8 mouse cellular contexts compared by ENCODE assay signal in the genomic region with DNA sequence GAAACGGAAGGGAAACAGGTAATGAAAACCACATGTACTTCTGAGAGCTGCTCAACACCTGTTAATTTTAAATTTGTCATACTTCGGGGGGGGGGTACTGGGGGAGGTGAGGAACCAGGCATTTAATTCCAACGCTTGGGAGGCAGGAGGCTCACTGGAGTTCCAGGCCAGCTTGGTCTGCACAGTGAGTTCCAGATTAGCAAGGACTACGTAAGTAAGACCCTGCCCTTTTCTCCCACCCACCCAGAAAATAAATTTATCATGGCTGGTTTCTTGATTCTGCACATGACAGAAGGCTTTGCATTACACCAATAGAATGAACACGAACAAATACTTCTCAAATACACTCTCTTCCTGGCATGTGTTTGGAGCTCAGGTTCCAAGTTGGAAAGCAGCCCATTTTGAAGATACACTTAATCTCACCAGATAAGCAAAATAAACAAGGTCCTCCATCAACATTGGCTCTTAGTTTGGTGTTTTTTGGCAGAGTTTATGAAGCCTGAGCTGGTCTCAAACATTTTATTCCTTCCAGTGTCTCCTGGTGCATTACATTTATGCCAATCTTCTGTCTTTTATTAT. TPM values are rescaled to one million over a fixed set of nuclear protein-coding genes. Genes with fewer than 3 reads are reported as not detected.
A peak's percentile ranks its signal among the peaks of the same experiment; 100 is the strongest.
DNase-seq lines count a peak whose midpoint lies in the region; ATAC-seq lines count a peak whose summit lies in the region.

No protein-coding gene starts in this region.

- peaks cover 23% of the 10 kb centered on the region for H3K4me1 ChIP-seq in kidney, embryonic 16.5 days (ENCODE audit: insufficient read depth, low read length)
- H3K4me1 ChIP-seq in hindbrain, embryonic 10.5 days (replicated peaks), result peaks cover 28% of the 10 kb centered on the region
- H3K4me1 ChIP-seq in lung, embryonic 16.5 days (replicated peaks; ENCODE audit: control insufficient read depth, insufficient read depth, low read length), result peaks cover 15% of the 10 kb centered on the region

- DNase-seq in kidney, postnatal 4 days, result no peak
- peak; percentile 6 for DNase-seq in c-Kit-positive CD71-positive TER-119-negative erythroid progenitor cells, embryonic 14.5 days (ENCODE audit: low read depth)
- DNase-seq in hindbrain, embryonic 10.5 days (ENCODE audit: low spot score), result no peak
- DNase-seq in cerebellum, postnatal 36 days, result no peak
- no peak for DNase-seq in left cerebral cortex, adult 18-20 months (ENCODE audit: low spot score in 2 of 2)

- WGBS in kidney, embryonic 16.5 days, result 10% methylated on average over 5 of the region's 5 CpGs
- 29% methylated on average over 5 of the region's 5 CpGs for WGBS in hindbrain, embryonic 10.5 days
- WGBS in lung, embryonic 16.5 days, result 6% methylated on average over 5 of the region's 5 CpGs

- peak overlapping the region; percentile 84 for H3K9ac ChIP-seq in kidney, embryonic 16.5 days (replicated peaks; ENCODE audit: low read length)
- peak overlapping the region; percentile 72 for H3K9ac ChIP-seq in lung, embryonic 16.5 days (ENCODE audit: low read length)

- peaks cover 5% of the 10 kb centered on the region; the same call in 1 of the 2 replicates for H3K36me3 ChIP-seq in kidney, embryonic 16.5 days (ENCODE audit: insufficient read depth, low read length)
- H3K36me3 ChIP-seq in hindbrain, embryonic 10.5 days, result peaks cover 28% of the 10 kb centered on the region
- H3K36me3 ChIP-seq in lung, embryonic 16.5 days (ENCODE audit: control insufficient read depth, insufficient read depth, low read length), result no peaks in the 10 kb centered on the region

- no peaks in the 10 kb centered on the region for H3K9me3 ChIP-seq in kidney, embryonic 16.5 days (ENCODE audit: low read length)
- no peaks in the 10 kb centered on the region for H3K9me3 ChIP-seq in hindbrain, embryonic 10.5 days
- H3K9me3 ChIP-seq in lung, embryonic 16.5 days (ENCODE audit: control insufficient read depth, low read length), result no peaks in the 10 kb centered on the region

- H3K27me3 ChIP-seq in kidney, embryonic 16.5 days (ENCODE audit: insufficient read depth, low read length), result no peaks in the 10 kb centered on the region
- H3K27me3 ChIP-seq in hindbrain, embryonic 10.5 days (ENCODE audit: insufficient read depth, poor library complexity, severe bottlenecking), result no peaks in the 10 kb centered on the region
- no peaks in the 10 kb centered on the region for H3K27me3 ChIP-seq in lung, embryonic 16.5 days (ENCODE audit: control insufficient read depth, insufficient read depth, low read depth, low read length)

- ATAC-seq in kidney, embryonic 16.5 days (ENCODE audit: low FRiP score, low TSS enrichment), result no peak
- ATAC-seq in lung, embryonic 16.5 days (ENCODE audit: low read depth), result peak; percentile 4; the same call in 1 of the 2 replicates
- ATAC-seq in megakaryocyte-erythroid progenitor cell, adult 5-6 weeks (replicated peaks; ENCODE audit: low FRiP score, low TSS enrichment, poor library complexity, severe bottlenecking), result no peak

- H3K4me3 ChIP-seq in kidney, embryonic 16.5 days (ENCODE audit: low read length), result peak overlapping the region; percentile 98
- H3K4me3 ChIP-seq in hindbrain, embryonic 10.5 days, result peak overlapping the region; percentile 99
- H3K4me3 ChIP-seq in lung, embryonic 16.5 days (ENCODE audit: low read length), result peak overlapping the region; percentile 92

- H3K27ac ChIP-seq in kidney, embryonic 16.5 days (ENCODE audit: low read length), result peak overlapping the region; percentile 97; the same call in 1 of the 2 replicates
- H3K27ac ChIP-seq in hindbrain, embryonic 10.5 days, result 0 out of 2 replicates have a peak overlapping the region, but pooled peaks have one; percentile 95
- peak overlapping the region; percentile 92 for H3K27ac ChIP-seq in lung, embryonic 16.5 days (ENCODE audit: low read length)

- peak overlapping the region; percentile 92 for H3K4me2 ChIP-seq in kidney, embryonic 16.5 days (replicated peaks; ENCODE audit: low read depth, low read length)
- H3K4me2 ChIP-seq in lung, embryonic 16.5 days (ENCODE audit: low read depth, low read length), result peak overlapping the region; percentile 66

RNA-seq across cellular contexts. Expression of gene Med26, which starts 1.3 kb away (rescaled TPM):
- 18.7 and 18.9 TPM in 2 replicates for polyA plus RNA-seq in kidney, embryonic 16.5 days (2015; fragmentation: Nextera tagmentation; extraction: Ambion mirVana)
- 18.9 and 21.9 TPM in 2 replicates for polyA plus RNA-seq in hindbrain, embryonic 10.5 days (2016; fragmentation: Nextera tagmentation; extraction: Ambion mirVana)
- polyA plus RNA-seq in lung, embryonic 16.5 days (2015; fragmentation: Nextera tagmentation; extraction: Ambion mirVana), result 15.6 and 16.2 TPM in 2 replicates
- total RNA-seq in megakaryocyte-erythroid progenitor cell, adult 5-6 weeks (2014; fragmentation: Nextera tagmentation), result 14.6 and 15.2 TPM in 2 replicates
- 8.9 and 10.1 TPM in 2 replicates for total RNA-seq in megakaryocyte-erythroid progenitor cell, adult 5-6 weeks (2017)
- total RNA-seq in left cerebral cortex, adult 18-20 months (2021), result 10 to 100 TPM; 10.2 to 11.2 TPM

RNA-seq across cellular contexts. Expression of gene Smim7, which starts 21.5 kb away (rescaled TPM):
- 114 and 116 TPM in 2 replicates for polyA plus RNA-seq in kidney, embryonic 16.5 days (2015; fragmentation: Nextera tagmentation; extraction: Ambion mirVana)
- 113 and 125 TPM in 2 replicates for polyA plus RNA-seq in hindbrain, embryonic 10.5 days (2016; fragmentation: Nextera tagmentation; extraction: Ambion mirVana)
- polyA plus RNA-seq in lung, embryonic 16.5 days (2015; fragmentation: Nextera tagmentation; extraction: Ambion mirVana), result 112 and 120 TPM in 2 replicates
- 23.2 and 30.0 TPM in 2 replicates for total RNA-seq in megakaryocyte-erythroid progenitor cell, adult 5-6 weeks (2014; fragmentation: Nextera tagmentation)
- total RNA-seq in megakaryocyte-erythroid progenitor cell, adult 5-6 weeks (2017), result 40.7 and 71.8 TPM in 2 replicates
- 100 to 1,000 TPM; 128 to 130 TPM for total RNA-seq in left cerebral cortex, adult 18-20 months (2021)

RNA-seq across cellular contexts. Expression of gene Tmem38a, which starts 22.5 kb away (rescaled TPM):
- polyA plus RNA-seq in kidney, embryonic 16.5 days (2015; fragmentation: Nextera tagmentation; extraction: Ambion mirVana), result 25.2 and 26.3 TPM in 2 replicates
- polyA plus RNA-seq in hindbrain, embryonic 10.5 days (2016; fragmentation: Nextera tagmentation; extraction: Ambion mirVana), result 8.6 and 11.0 TPM in 2 replicates
- polyA plus RNA-seq in lung, embryonic 16.5 days (2015; fragmentation: Nextera tagmentation; extraction: Ambion mirVana), result 19.6 and 19.8 TPM in 2 replicates
- total RNA-seq in megakaryocyte-erythroid progenitor cell, adult 5-6 weeks (2014; fragmentation: Nextera tagmentation), result not detected in 2 replicates
- total RNA-seq in megakaryocyte-erythroid progenitor cell, adult 5-6 weeks (2017), result not detected in 2 replicates
- 100 to 1,000 TPM in 1 of 2 experiments, 10 to 100 TPM in 1; 96.5 to 101 TPM for total RNA-seq in left cerebral cortex, adult 18-20 months (2021)

RNA-seq across cellular contexts. Expression of gene Slc35e1, which starts 57.0 kb away (rescaled TPM):
- polyA plus RNA-seq in kidney, embryonic 16.5 days (2015; fragmentation: Nextera tagmentation; extraction: Ambion mirVana), result 8.0 and 10.1 TPM in 2 replicates
- 19.6 and 21.3 TPM in 2 replicates for polyA plus RNA-seq in hindbrain, embryonic 10.5 days (2016; fragmentation: Nextera tagmentation; extraction: Ambion mirVana)
- polyA plus RNA-seq in lung, embryonic 16.5 days (2015; fragmentation: Nextera tagmentation; extraction: Ambion mirVana), result 7.5 and 7.6 TPM in 2 replicates
- total RNA-seq in megakaryocyte-erythroid progenitor cell, adult 5-6 weeks (2014; fragmentation: Nextera tagmentation), result 16.7 and 18.8 TPM in 2 replicates
- total RNA-seq in megakaryocyte-erythroid progenitor cell, adult 5-6 weeks (2017), result 11.5 and 15.4 TPM in 2 replicates
- total RNA-seq in left cerebral cortex, adult 18-20 months (2021), result 10 to 100 TPM; 54.9 to 55.8 TPM
